Mouse (Mus musculus): ENCODE results near the gene Ambra1.

The Ambra1 gene

GRCm38 (mm10) chr2:91934826-91935525, 205.0 kb downstream of the Ambra1 start:
- no peak for DNase-seq (ENCODE audit: low read depth)

GRCm38 (mm10) chr2:91936154-91936553, 206.2 kb downstream of the Ambra1 start:
- DNase-seq (ENCODE audit: low read depth) = no peak

- DNase-seq (ENCODE audit: low read depth) = no peak
Observed at GRCm38 (mm10) chr2:91939303-91939935, 209.5 kb downstream of the Ambra1 start.

GRCm38 (mm10) chr2:91942356-91942755, 212.4 kb downstream of the Ambra1 start:
- DNase-seq (ENCODE audit: low read depth) = no peak

GRCm38 (mm10) chr2:91944170-91944950, 214.4 kb downstream of the Ambra1 start:
- DNase-seq (ENCODE audit: low read depth) = no peak

GRCm38 (mm10) chr2:91945483-91945882, 215.5 kb downstream of the Ambra1 start, which contains the start of gene Gm9821:
Gm9821 (plus strand) TSS chr2:91945703.
- DNase-seq (ENCODE audit: low read depth) = no peak

- DNase-seq (ENCODE audit: low read depth) = no peak
Observed at GRCm38 (mm10) chr2:91946836-91947235, 216.9 kb downstream of the Ambra1 start.

GRCm38 (mm10) chr2:91947397-91948150, 217.6 kb downstream of the Ambra1 start:
- no peak for DNase-seq (ENCODE audit: low read depth)

- no peak for DNase-seq (ENCODE audit: low read depth)
Observed at GRCm38 (mm10) chr2:91948151-91948509, 218.2 kb downstream of the Ambra1 start.

GRCm38 (mm10) chr2:91948792-91949241, 218.9 kb downstream of the Ambra1 start:
- DNase-seq (ENCODE audit: low read depth) = no peak

GRCm38 (mm10) chr2:91949411-91950274, 219.7 kb downstream of the Ambra1 start:
- DNase-seq (ENCODE audit: low read depth) = no peak

- no peak for DNase-seq (ENCODE audit: low read depth)
Observed at GRCm38 (mm10) chr2:91950275-91951085, 220.5 kb downstream of the Ambra1 start.

- no peak for DNase-seq (ENCODE audit: low read depth)
Observed at GRCm38 (mm10) chr2:91953825-91954224, 223.9 kb downstream of the Ambra1 start.

- DNase-seq (ENCODE audit: low read depth) = no peak
Observed at GRCm38 (mm10) chr2:91955121-91955591, 225.2 kb downstream of the Ambra1 start.

- no peak for DNase-seq (ENCODE audit: low read depth)
Observed at GRCm38 (mm10) chr2:91955875-91956274, 225.9 kb downstream of the Ambra1 start.

GRCm38 (mm10) chr2:91957096-91957495, 227.2 kb downstream of the Ambra1 start:
- no peak for DNase-seq (ENCODE audit: low read depth)

GRCm38 (mm10) chr2:91958049-91958448, 228.1 kb downstream of the Ambra1 start:
- DNase-seq (ENCODE audit: low read depth) = no peak

- DNase-seq (ENCODE audit: low read depth) = no peak
Observed at GRCm38 (mm10) chr2:91958701-91959457, 228.9 kb downstream of the Ambra1 start.

Data from c-Kit-positive CD71-negative TER-119-negative erythroid progenitor cells, embryonic 14.5 days (primary cell).